Mouse (Mus musculus) right cerebral cortex, postnatal 36 days (tissue): ENCODE measurements around the gene Gm14180.
"Not testable (repeated sequence)": the region's sequence is repeated elsewhere in the genome, so short reads cannot be mapped to it uniquely, and the experiment has no call there.

ENCODE experiments used
- DNase-seq, 2 experiments: peaks; one replicate each; pipeline ENCODE4 v3.0.0; 2022; ENCODE audit warnings: low spot score in 2 of 2, mixed read lengths in 1 of 2

Gene Gm14180

GRCm38 (mm10) chr11:99734190-99734589 lies at the start of gene Gm14180:
Gm14180 (minus strand) TSS chr11:99734290.
- DNase-seq = no peak

- no peak for DNase-seq
Observed at GRCm38 (mm10) chr11:99780604-99781003, 46.5 kb upstream of the Gm14180 start, which contains the start of gene Krtap4-8. Krtap4-8 (minus strand) TSS chr11:99780704.

DNA sequence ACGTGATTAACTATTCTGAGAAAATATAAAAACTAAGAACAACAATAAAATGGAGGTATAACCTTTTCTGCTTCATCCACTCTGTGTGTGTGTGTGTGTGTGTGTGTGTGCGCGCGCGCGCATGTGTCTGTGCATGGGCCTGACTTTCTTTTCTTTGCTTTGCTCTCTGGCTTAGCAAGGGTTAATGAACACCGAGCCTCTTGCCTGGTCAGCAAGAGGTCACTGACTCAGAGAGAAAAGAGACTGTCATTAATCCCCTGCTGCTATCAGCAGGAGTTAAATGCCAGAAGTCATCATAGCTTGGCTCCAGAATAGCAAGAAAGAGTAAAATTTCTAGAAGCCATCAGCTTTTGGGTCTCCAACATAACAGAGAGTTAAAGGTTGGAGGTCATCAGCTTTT lies 44.3 kb upstream of the Gm14180 start:
- no peak for DNase-seq

DNA sequence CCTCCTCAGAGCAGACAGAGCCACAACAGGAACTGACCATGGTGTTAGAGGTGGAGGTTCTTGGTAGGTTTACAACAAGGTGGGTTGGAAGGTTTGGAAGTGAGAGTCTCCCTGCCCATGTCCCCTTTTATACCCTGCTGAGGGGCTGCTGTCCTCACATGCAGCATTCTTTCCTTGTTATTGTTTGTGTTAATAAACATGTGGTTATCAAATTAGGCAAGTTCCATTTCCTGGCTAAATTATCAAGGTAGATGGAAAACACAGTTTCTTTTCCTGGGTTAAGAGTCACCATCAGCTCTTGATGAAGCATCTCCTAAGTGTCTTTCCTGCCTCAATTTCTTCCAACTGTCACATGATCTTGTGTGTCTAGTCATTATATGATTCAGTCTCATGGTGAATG lies 38.7 kb upstream of the Gm14180 start, which contains the start of gene Gm11595:
Gene Gm11595, minus strand, starts transcription at position 101 of the 400 bp plus-strand sequence.
- DNase-seq = not testable (repeated sequence)

GRCm38 (mm10) chr11:99768410-99768809 lies 34.3 kb upstream of the Gm14180 start:
- DNase-seq = no peak

DNA sequence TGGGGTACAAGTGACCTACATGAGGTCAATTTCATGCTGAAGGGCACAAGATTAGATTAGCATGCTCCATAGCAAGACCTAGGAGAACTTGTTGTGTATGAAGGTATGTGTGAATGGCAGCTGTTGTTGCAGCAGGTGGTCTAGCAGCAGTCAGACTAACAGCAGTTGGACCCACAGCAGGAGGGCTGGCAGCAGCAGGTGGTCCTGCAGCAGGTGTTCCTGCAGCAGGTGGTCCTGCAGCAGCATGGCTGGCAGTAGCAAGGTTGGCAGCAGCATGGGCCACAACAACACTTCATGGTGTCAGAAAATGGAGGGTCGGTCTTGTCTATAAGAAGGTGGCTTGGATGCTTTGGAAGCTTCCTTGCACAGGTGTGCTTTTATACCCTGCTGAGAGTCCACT lies 24.8 kb upstream of the Gm14180 start:
- no peak for DNase-seq

DNA sequence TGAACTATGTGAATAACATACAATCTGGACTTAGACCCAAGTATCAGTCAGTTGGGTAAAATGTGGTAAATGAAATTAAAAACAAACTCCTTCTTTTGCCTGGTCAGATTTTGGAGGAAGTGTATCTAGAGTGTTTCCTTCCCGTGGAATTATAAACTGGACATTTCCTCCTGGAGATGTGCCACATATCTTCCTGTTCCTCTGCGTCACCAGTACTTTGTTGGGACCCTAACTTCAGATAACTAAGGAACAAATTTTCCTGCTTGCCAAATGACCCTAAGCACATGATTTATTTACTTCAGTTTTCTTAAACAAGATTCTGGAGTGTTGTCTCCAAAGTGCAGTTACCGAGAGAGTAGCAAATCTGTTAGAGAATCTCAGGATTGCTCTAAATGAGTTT lies 9.9 kb upstream of the Gm14180 start:
- no peak for DNase-seq

DNA sequence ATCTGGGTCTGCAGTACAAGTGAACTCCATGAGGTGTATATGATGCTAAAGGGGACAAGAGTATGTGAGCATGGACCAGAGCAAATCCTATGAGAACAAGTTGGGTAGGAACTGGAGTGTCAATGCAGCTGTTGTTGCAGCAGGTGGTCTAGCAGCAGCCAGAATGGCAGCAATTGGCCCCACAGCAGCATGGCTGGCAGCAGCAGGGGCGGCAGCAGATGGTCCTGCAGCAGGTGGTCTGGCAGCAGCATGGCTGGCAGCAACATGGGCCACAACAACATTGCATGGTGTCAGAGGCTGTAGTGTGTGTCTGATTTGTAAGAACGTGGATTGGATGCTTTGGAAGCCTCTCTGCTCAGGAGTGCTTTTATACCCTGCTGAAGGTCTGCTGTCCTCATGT lies 10.0 kb downstream of the Gm14180 start:
- no peak for DNase-seq

DNA sequence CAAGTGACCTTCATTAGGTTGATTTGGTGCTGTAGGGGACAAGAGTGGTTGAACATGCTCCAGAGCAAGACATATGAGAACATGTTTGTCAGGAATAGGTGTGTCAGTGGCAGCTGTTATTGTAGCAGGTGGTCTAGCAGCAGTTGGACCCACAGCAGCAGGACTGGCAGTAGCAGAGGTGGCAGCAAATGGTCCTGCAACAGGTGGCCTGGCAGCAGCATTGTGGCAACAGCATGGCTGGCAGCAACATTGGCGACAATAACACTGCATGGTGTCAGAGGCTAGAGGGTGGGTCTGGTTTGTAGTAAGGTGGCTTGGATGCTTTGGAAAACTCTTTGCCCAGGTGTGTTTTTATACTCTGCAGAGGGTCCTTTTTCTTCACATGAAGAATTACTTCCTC lies 15.3 kb downstream of the Gm14180 start:
- no peak for DNase-seq

DNA sequence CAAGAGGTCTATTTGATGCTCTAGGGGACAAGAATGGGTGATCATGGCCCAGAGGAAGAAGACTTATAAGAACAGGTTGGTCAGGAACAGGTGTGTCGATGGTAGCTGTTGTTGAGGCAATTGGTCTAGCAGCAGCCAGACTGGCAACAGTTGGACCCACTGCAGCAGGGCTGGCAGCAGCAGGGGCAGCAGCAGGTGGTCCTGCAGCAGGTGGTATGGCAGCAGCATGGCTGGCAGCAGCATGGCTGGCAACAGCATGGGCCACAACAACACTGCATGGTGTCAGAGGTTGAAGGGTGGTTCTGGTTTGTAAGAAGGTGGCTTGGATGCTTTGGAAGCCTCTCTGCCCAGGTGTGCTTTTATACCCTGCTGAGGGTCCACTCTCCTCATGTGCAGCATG lies 43.6 kb downstream of the Gm14180 start, which contains the start of gene Gm14190:
Gene Gm14190, minus strand, starts transcription at position 278 of the 400 bp plus-strand sequence.
- no peak for DNase-seq

DNA sequence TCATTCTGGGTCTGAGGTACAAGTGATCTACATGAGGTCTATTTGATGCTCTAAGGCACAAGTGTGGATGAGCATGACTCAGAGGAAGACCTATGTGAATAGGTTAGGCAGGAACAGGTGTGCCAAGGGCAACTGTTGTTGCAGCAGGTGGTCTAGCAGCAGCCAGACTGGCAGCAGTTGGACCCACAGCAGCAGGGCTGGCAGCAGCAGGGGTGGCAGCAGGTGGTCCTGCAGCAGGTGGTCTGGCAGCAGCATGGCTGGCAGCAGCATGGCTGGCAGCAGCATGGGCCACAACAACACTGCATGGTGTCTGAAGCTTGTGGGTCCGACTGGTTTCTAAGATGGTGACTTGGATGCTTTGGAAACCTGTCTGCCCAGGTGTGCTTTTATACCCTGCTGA lies 48.9 kb downstream of the Gm14180 start:
- DNase-seq = not testable (repeated sequence)
